Mouse (Mus musculus): ENCODE measurements around the gene Faim.

DNA sequence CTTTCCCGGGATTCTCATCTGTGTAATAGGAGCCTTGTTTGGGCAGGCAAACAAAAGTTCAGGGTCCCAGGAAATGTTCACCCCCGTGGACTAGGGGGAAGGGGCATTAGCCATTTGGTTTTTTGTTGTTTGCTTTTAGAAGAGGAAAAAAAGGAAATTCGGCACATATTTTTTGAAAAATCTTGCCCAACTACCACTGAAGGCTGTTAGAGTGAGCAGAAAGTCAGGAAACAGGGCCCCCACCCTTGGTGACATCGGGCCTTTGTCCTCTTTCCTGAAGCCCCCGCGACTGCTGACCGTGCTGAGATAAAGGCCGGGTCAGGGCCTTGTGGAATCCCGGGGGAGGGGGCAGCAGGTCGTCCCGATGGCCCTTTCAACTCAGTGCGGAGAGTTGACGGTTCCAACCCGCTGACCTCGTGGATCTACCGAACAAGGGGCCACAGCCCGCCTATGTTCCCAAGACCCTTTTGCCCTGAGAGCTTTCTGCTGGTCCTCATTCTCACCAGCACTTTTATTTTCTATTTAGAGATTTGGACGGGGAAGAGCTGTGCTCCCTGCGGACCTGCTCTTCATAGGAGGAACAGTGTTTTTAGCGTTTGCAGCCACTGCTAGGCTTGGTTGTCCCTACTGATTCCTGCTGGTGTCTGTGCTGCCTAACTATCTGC lies 23.6 kb upstream of the Faim start:
- TF ChIP-seq CTCF (IDR thresholded peaks at IDR 0.05; ENCODE audit: extremely low read depth, insufficient read length, insufficient replicate concordance, low read depth, low read length) (no peak), POLR2A (IDR thresholded peaks at IDR 0.05; ENCODE audit: low read depth, low read length) (no peak)
